Mouse (Mus musculus): ENCODE data around the gene Exosc7. TPM values are rescaled to one million over a fixed set of nuclear protein-coding genes. Genes with fewer than 3 reads are reported as not detected.

Exosc7 gene
- polyA plus RNA-seq, 1 experiment from 2014 or later, result 123 TPM

DNA sequence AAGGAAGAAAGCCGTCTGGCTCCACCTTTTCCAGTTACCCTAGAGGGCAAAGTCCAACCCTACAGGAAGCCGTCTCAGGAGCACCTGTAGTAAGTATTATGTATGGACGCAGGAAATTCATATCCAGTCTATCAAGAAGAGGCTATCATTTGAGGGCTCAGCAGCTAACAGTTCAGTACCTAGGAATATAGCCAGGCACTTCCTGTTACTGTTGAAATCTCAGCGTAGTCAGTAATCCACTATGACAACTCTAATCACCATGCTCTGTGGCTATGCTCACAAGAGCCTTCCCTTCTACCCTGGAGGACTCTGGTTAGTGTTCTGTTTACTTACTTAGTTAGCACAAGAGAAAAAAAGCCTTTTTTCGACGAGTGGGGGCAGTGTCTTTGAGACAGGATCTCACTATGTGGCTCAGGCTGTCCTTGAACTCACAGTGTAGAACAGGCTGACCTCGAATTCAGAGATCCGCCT lies 1.2 kb upstream of the Exosc7 start:
- Histone ChIP-seq H3K9ac (peak overlapping the region; percentile 92), H3K4me2 (peak overlapping the region; percentile 90), H3K36me3 (peaks cover 36% of the 10 kb centered on the region), H3K27ac (no peak overlapping the region), H3K9me3 (replicated peaks) (no peaks in the 10 kb centered on the region), H3K4me3 (peak overlapping the region; percentile 84), H3K27me3 (replicated peaks) (no peaks in the 10 kb centered on the region), H3K4me1 (peaks cover 46% of the 10 kb centered on the region)
- no peak for ATAC-seq
- 32% methylated on average over 8 of the region's 8 CpGs for WGBS (ENCODE audit: insufficient replicate concordance)

- peaks cover 46% of the 10 kb centered on the region for H3K4me1 ChIP-seq
- 50% methylated on average over 6 of the region's 6 CpGs for WGBS (ENCODE audit: insufficient replicate concordance)
- peak overlapping the region; percentile 90 for H3K4me2 ChIP-seq
- ATAC-seq, result no peak
- peak overlapping the region; percentile 92 for H3K9ac ChIP-seq
- H3K36me3 ChIP-seq, result peaks cover 37% of the 10 kb centered on the region
- no peaks in the 10 kb centered on the region for H3K9me3 ChIP-seq (replicated peaks)
- peak overlapping the region; percentile 84 for H3K4me3 ChIP-seq
- H3K27me3 ChIP-seq (replicated peaks), result no peaks in the 10 kb centered on the region
- no peak overlapping the region for H3K27ac ChIP-seq
These were observed 916 bp downstream of the Exosc7 start for GRCm38 (mm10) chr9:123113931-123114330.

- no peak overlapping the region for H3K9ac ChIP-seq
- no peak overlapping the region for H3K4me3 ChIP-seq
- peaks cover 32% of the 10 kb centered on the region for H3K4me1 ChIP-seq
- no peak for ATAC-seq
- WGBS (ENCODE audit: insufficient replicate concordance), result 65% methylated on average over 1 of the region's 1 CpGs
- H3K27ac ChIP-seq, result no peak overlapping the region
- H3K9me3 ChIP-seq (replicated peaks), result no peaks in the 10 kb centered on the region
- peaks cover 52% of the 10 kb centered on the region for H3K36me3 ChIP-seq
- H3K27me3 ChIP-seq (replicated peaks), result no peaks in the 10 kb centered on the region
- H3K4me2 ChIP-seq, result no peak overlapping the region
These were observed 2.6 kb downstream of the Exosc7 start for GRCm38 (mm10) chr9:123115566-123115965.

GRCm38 (mm10) chr9:123123017-123123416 lies 10.0 kb downstream of the Exosc7 start:
- no peak overlapping the region for H3K4me3 ChIP-seq
- no peak overlapping the region for H3K9ac ChIP-seq
- peaks cover 18% of the 10 kb centered on the region for H3K4me1 ChIP-seq
- H3K36me3 ChIP-seq, result peaks cover 91% of the 10 kb centered on the region
- WGBS (ENCODE audit: insufficient replicate concordance), result 81% methylated on average over 3 of the region's 3 CpGs
- no peak overlapping the region for H3K27ac ChIP-seq
- H3K27me3 ChIP-seq (replicated peaks), result no peaks in the 10 kb centered on the region
- no peak overlapping the region for H3K4me2 ChIP-seq
- ATAC-seq, result no peak
- no peaks in the 10 kb centered on the region for H3K9me3 ChIP-seq (replicated peaks)

GRCm38 (mm10) chr9:123123571-123124412 lies 10.8 kb downstream of the Exosc7 start:
- H3K27me3 ChIP-seq (replicated peaks), result no peaks in the 10 kb centered on the region
- no peak overlapping the region for H3K4me3 ChIP-seq
- H3K4me2 ChIP-seq, result peak overlapping the region; percentile 42
- H3K36me3 ChIP-seq, result peaks cover 92% of the 10 kb centered on the region
- WGBS (ENCODE audit: insufficient replicate concordance), result 68% methylated on average over 6 of the region's 6 CpGs
- H3K27ac ChIP-seq, result peak overlapping the region; percentile 64
- H3K9ac ChIP-seq, result peak overlapping the region; percentile 6; the same call in 1 of the 2 replicates
- peak; percentile 68 for ATAC-seq
- no peaks in the 10 kb centered on the region for H3K9me3 ChIP-seq (replicated peaks)
- H3K4me1 ChIP-seq, result peaks cover 18% of the 10 kb centered on the region

- Histone ChIP-seq H3K36me3 (peaks cover 92% of the 10 kb centered on the region), H3K27me3 (replicated peaks) (no peaks in the 10 kb centered on the region), H3K4me3 (no peak overlapping the region), H3K4me1 (peaks cover 18% of the 10 kb centered on the region), H3K27ac (peak overlapping the region; percentile 64), H3K9ac (peak overlapping the region; percentile 6; the same call in 1 of the 2 replicates), H3K9me3 (replicated peaks) (no peaks in the 10 kb centered on the region), H3K4me2 (peak overlapping the region; percentile 42)
- WGBS (ENCODE audit: insufficient replicate concordance), result 17% methylated on average over 2 of the region's 2 CpGs
- peak; percentile 70 for ATAC-seq
These were observed 11.5 kb downstream of the Exosc7 start for GRCm38 (mm10) chr9:123124413-123124981.

DNA sequence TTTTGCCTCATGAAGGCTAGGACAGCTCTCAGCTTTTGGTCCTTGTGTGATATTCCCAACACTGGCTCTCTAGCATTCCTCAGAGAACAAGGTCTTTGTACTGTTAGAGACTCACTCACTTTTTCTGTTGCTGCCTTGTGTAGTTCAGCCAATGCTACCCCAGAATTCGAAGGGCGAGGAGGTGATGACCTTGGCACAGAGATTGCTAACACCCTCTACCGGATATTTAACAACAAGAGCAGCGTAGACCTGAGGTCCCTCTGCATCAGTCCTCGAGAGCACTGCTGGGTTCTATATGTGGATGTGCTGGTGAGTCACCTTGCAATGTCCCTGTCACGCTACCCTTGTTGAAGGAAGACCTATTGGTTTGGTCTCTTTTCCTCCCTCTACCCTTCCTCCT lies 14.6 kb downstream of the Exosc7 start:
- no peak overlapping the region for H3K27ac ChIP-seq
- peaks cover 23% of the 10 kb centered on the region for H3K4me1 ChIP-seq
- H3K4me3 ChIP-seq, result no peak overlapping the region
- no peak overlapping the region for H3K4me2 ChIP-seq
- 82% methylated on average over 6 of the region's 6 CpGs for WGBS (ENCODE audit: insufficient replicate concordance)
- no peak for ATAC-seq
- no peak overlapping the region for H3K9ac ChIP-seq
- H3K36me3 ChIP-seq, result peaks cover 92% of the 10 kb centered on the region
- H3K9me3 ChIP-seq (replicated peaks), result no peaks in the 10 kb centered on the region
- no peaks in the 10 kb centered on the region for H3K27me3 ChIP-seq (replicated peaks)

DNA sequence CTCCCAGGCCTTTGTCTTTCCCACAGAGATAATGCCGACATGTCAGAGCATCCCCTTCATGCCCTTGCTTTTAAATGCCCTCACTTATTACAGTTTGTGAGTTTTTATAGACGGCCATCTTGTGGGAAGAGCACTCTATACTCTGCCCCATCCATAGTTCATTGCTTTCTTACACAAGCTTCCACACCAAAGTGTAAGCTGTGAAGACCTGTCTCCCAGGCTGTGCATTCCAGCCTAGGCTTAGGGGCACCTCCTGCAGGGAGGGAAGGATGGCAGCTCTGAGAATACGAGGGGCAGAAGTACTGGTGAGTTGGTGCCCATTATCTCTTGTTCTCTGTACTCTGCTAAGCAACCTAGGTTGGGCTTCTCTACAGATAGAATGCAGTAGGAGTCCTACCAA lies 20.0 kb downstream of the Exosc7 start:
- Histone ChIP-seq H3K36me3 (peaks cover 100% of the 10 kb centered on the region), H3K9ac (no peak overlapping the region), H3K4me3 (no peak overlapping the region), H3K4me2 (no peak overlapping the region), H3K27me3 (replicated peaks) (no peaks in the 10 kb centered on the region), H3K9me3 (replicated peaks) (no peaks in the 10 kb centered on the region), H3K4me1 (0 out of 2 replicates have a peak, but pooled peaks cover 4% of the 10 kb centered on the region), H3K27ac (no peak overlapping the region)
- no peak for ATAC-seq
- 83% methylated on average over 3 of the region's 3 CpGs for WGBS (ENCODE audit: insufficient replicate concordance)

- H3K4me1 ChIP-seq, result no peaks in the 10 kb centered on the region
- peaks cover 97% of the 10 kb centered on the region for H3K36me3 ChIP-seq
- H3K4me3 ChIP-seq, result no peak overlapping the region
- H3K4me2 ChIP-seq, result no peak overlapping the region
- ATAC-seq, result no peak
- WGBS (ENCODE audit: insufficient replicate concordance), result 75% methylated on average over 7 of the region's 7 CpGs
- H3K27ac ChIP-seq, result no peak overlapping the region
- no peak overlapping the region for H3K9ac ChIP-seq
- no peaks in the 10 kb centered on the region for H3K9me3 ChIP-seq (replicated peaks)
- no peaks in the 10 kb centered on the region for H3K27me3 ChIP-seq (replicated peaks)
These were observed 24.1 kb downstream of the Exosc7 start for GRCm38 (mm10) chr9:123136953-123137682.

GRCm38 (mm10) chr9:123138891-123139474 lies 26.0 kb downstream of the Exosc7 start:
- Histone ChIP-seq H3K27ac (no peak overlapping the region), H3K36me3 (peaks cover 90% of the 10 kb centered on the region), H3K4me1 (no peaks in the 10 kb centered on the region), H3K9ac (no peak overlapping the region), H3K9me3 (replicated peaks) (peaks cover 1% of the 10 kb centered on the region; the same call in 1 of the 2 replicates), H3K4me2 (no peak overlapping the region), H3K4me3 (no peak overlapping the region), H3K27me3 (replicated peaks) (no peaks in the 10 kb centered on the region)
- ATAC-seq, result no peak
- WGBS (ENCODE audit: insufficient replicate concordance), result 75% methylated on average over 5 of the region's 5 CpGs

DNA sequence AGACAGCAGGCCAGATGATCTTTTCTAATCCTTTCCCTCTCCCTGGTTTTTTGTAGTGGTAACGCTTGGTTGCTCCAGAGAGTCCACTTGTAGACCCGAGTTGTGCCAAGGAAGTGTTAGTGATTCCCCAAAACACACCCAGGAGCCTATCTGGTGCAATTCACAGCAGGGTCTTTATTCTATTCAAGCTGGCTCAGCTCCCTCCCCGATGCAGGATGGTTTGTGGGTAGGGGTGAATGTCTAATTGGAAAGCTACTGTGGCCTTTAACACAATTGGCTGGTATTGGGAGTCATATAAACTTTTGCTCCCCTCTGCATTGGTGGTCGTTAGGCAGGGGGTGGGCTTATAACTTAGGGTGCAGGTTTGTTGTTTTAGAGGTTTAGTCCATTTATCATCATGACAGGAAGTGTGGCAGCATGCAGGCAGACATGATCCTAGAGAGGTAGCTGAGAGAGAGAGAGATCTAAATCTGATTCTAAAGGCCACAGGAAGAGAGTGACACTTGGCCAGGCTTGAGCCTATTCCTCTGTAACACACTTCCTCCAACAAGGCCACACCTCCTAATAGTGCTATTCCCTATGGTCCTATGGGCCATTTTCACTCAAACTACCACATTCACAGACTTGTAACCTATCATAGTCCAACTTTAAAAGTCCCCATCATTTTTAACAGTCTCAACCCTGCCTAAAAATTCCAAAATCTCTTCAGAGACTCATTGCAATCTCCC lies 27.0 kb downstream of the Exosc7 start:
- 78% methylated on average over 4 of the region's 4 CpGs for WGBS (ENCODE audit: insufficient replicate concordance)
- ATAC-seq, result no peak
- peaks cover 6% of the 10 kb centered on the region; the same call in 1 of the 2 replicates for H3K9me3 ChIP-seq (replicated peaks)
- H3K9ac ChIP-seq, result no peak overlapping the region
- no peaks in the 10 kb centered on the region for H3K27me3 ChIP-seq (replicated peaks)
- no peak overlapping the region for H3K27ac ChIP-seq
- H3K36me3 ChIP-seq, result peaks cover 84% of the 10 kb centered on the region
- H3K4me3 ChIP-seq, result no peak overlapping the region
- no peaks in the 10 kb centered on the region for H3K4me1 ChIP-seq
- no peak overlapping the region for H3K4me2 ChIP-seq

Measured in liver, embryonic 12.5 days (tissue).